Mouse (Mus musculus) CD4-positive, CD25-positive, alpha-beta regulatory T cell, adult 9 weeks (primary cell): ENCODE results near the gene Paqr8. TPM values are rescaled to one million over a fixed set of nuclear protein-coding genes. Genes with fewer than 3 reads are reported as not detected.

Experiments
- polyA plus RNA-seq: library from polyadenylated mRNA; unstranded; fragments of 100-300 nt; shearing (Covaris generic); gene quantifications from one replicate; pipeline ENCODE4 v1.2.1, GENCODE M21; 2017

Gene Paqr8
- polyA plus RNA-seq, result 9.8 TPM

DNA sequence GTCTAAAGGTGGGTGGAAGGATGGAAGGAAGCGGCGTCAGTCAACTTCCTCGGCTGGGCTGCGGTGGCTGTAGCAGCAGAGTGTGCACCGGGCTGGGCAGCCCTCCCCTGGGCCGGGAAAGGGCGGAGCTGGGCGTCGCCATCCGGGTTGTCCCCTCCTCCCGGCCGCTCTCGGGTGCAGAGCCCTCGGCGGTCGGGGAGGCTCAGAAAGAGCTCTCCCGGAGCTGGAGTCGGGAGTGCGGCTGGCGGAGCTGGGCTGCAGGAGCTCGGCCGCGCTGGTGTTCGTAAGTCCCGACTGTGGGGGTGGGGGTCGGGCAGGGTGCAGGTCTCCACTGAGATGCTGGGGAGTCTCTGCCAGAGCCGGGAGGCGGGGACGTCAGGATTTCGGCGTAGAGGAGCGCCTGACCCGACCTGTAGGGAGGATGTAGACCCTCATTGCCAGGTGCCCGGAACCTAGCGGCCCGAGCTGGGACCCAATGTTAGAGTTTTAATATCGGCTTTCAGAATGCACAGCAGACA is at the start of gene Paqr8:
Gene Paqr8 (plus strand): TSS at position 203 of the 518 bp plus-strand sequence.

DNA sequence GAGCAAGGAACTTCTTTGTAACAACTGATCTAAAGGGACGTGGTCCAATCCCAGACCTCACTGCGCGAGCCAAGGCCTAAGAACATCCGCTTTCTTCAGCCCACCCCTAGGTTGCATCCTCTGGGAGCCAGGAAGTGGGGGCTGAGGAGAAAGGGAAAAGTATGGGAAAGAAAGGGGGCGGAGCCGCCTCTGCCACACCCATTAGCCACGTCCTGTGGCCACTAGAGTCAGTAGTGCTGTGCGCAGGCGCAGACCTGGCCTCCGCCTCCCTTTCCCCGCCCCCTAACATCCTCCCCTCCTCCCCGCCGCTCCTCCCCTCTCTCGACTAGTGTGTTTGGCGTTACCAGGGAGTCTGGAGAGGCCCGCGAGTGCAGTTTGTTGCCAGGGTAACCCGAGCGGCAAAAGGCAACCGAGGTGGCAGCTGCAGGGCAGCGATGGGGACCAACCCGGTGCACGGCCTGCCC is 60.9 kb downstream of the Paqr8 start, which contains the start of gene Efhc1:
Gene Efhc1 (plus strand): TSS at position 327 of the 464 bp plus-strand sequence.

Other genes starting within 250 kb of the Paqr8 start
- not detected for gene Il17a, start 159.7 kb upstream of the Paqr8 start, polyA plus RNA-seq
- not detected for gene Il17f, start 100.0 kb upstream of the Paqr8 start, polyA plus RNA-seq
- 57.8 TPM for gene Mcm3, start 70.3 kb upstream of the Paqr8 start, polyA plus RNA-seq
- gene Efhc1, start 61.0 kb downstream of the Paqr8 start, polyA plus RNA-seq, result 0.33 TPM
- gene Tram2, start 188.6 kb downstream of the Paqr8 start, polyA plus RNA-seq, result 5.2 TPM